Mouse (Mus musculus) megakaryocyte-erythroid progenitor cell, adult 5-6 weeks (primary cell): ENCODE results near the gene Tnfsf9. TPM values are rescaled to one million over a fixed set of nuclear protein-coding genes. Genes with fewer than 3 reads are reported as not detected.
A peak's percentile ranks its signal among the peaks of the same experiment; 100 is the strongest.

Source experiments
- ATAC-seq: replicated peaks from 2 replicates; pipeline ENCODE4 v1.8.0; 2016; ENCODE audit warnings: mild to moderate bottlenecking, inconsistent platforms; ENCODE audit not compliant: severe bottlenecking, poor library complexity, low FRiP score, low TSS enrichment
- total RNA-seq, 2 experiments: library from RNA; stranded (forward) in 1 of 2; stranded (reverse) in 1 of 2; fragments of 200-1000, 215-1000 nt in 1 of 2; fragments of >200 nt in 1 of 2; fragmentation: Nextera tagmentation in 1 of 2; gene quantifications; 2 replicates each; pipeline ENCODE4 v1.2.3; 2014 to 2017

The Tnfsf9 gene
- total RNA-seq, 2 experiments from 2014 or later, result not detected

GRCm38 (mm10) chr17:57087049-57087832 lies 17.9 kb upstream of the Tnfsf9 start, which contains the start of gene Tubb4a:
TSS of gene Tubb4a (minus strand) at chr17:57087782.
- no peak for ATAC-seq

DNA sequence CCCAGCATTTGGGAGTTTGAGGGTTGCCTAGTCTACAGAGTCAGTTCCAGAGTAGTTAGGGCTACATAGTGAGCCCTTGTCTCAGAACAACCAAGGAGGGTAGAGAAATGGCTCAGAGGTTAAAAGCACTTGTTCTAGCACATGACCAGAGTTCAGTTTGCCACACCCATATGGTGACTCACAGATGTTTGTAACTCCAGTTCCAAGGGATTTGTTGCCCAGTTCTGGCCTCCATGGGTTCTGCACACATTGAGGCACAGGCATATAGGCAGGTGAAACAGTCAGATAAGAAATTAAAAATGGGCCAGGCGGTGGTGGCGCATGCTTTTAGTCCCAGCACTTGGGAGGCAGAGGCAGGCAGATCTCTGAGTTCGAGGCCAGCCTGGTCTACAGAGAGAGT lies 10.9 kb upstream of the Tnfsf9 start:
- ATAC-seq, result peak; percentile 59

- ATAC-seq, result peak; percentile 49
Observed at GRCm38 (mm10) chr17:57095855-57096622, 9.1 kb upstream of the Tnfsf9 start.

- ATAC-seq, result peak; percentile 71
Observed at GRCm38 (mm10) chr17:57096623-57096920, 8.6 kb upstream of the Tnfsf9 start.

DNA sequence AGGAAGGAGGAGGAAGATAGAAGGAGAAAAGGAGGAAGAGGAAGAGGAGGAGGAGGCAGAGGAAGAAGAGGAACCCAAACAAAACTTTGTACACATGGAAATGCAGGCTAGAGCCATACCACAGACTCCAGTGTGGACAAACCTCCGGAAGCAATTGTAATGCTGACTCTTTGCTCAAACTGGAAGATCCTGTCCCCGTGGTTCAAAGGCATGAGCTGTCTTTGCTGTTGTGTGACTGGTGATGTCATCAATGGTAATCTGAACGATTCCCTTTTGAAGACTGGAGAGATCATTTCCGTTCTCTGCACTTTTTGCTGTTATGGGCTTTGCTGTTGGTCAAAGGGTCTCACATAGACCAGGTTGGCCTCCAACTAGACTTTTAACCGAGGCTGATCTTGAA lies 6.8 kb upstream of the Tnfsf9 start:
- no peak for ATAC-seq

DNA sequence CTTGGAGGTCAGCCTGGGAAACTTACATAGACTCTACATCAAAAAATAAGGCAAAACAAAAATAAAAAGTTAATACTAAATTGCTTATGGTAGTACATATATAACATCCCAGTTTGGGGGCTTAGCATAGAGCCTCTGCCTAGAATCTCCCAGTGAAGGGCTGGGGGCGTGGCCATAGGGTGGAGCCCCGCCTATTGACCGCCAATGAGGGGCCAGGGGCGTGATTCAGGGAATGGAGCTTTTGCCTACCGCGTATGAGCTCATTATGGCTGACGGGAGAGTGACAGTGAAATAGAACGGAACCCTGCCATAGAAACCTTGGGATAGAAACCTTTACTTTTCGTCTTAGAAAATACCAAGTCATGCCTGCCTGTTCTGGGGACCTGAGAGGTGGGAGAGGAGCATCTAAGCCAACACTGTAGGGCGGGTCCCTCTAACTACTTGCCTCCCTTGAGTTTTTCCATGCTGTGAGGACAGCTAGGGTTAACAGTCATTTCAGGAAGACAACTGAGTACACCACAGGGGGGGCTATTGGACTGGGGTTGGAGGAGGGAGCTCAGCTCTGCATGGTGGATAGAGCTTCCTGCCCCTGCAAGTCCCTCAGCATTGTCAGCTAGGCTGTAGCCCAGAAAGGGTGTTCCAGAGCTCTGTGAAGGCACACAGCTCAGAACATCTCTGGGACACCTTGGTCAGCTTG lies 5.3 kb upstream of the Tnfsf9 start:
- ATAC-seq, result peak; percentile 50; the same call in 1 of the 2 replicates

- no peak for ATAC-seq
Observed at GRCm38 (mm10) chr17:57102276-57102675, 2.8 kb upstream of the Tnfsf9 start.

- no peak for ATAC-seq
Observed at GRCm38 (mm10) chr17:57104496-57104895, 629 bp upstream of the Tnfsf9 start.

GRCm38 (mm10) chr17:57106035-57106368 lies 877 bp downstream of the Tnfsf9 start:
- ATAC-seq, result no peak

DNA sequence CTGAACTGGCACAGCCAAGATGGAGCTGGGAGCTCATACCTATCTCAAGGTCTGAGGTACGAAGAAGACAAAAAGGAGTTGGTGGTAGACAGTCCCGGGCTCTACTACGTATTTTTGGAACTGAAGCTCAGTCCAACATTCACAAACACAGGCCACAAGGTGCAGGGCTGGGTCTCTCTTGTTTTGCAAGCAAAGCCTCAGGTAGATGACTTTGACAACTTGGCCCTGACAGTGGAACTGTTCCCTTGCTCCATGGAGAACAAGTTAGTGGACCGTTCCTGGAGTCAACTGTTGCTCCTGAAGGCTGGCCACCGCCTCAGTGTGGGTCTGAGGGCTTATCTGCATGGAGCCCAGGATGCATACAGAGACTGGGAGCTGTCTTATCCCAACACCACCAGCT lies 1.9 kb downstream of the Tnfsf9 start:
- ATAC-seq, result no peak

- ATAC-seq, result no peak
Observed at GRCm38 (mm10) chr17:57108040-57108665, 3.0 kb downstream of the Tnfsf9 start.

GRCm38 (mm10) chr17:57108666-57109171 lies 3.6 kb downstream of the Tnfsf9 start:
- ATAC-seq, result no peak

DNA sequence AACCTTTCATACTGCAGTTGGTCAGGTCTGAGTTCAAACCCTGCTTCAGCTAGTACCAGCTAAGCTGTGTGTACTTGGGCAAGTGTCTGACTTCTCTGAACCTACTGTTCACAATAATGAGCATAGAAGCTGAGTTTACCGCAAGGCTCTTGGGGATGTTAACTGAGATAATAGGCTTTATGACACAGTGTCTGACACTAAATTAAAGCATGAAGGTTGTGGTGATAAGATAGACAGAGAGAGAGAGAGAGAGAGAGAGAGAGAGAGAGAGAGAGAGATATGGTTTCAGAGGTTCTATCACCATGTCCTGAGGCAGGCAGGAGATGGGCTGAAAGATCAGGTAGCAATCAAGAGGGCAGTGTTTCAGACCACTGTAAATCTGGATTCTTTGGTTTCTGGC lies 4.9 kb downstream of the Tnfsf9 start:
- ATAC-seq, result no peak

- no peak for ATAC-seq
Observed at GRCm38 (mm10) chr17:57112768-57113474, 7.8 kb downstream of the Tnfsf9 start.

DNA sequence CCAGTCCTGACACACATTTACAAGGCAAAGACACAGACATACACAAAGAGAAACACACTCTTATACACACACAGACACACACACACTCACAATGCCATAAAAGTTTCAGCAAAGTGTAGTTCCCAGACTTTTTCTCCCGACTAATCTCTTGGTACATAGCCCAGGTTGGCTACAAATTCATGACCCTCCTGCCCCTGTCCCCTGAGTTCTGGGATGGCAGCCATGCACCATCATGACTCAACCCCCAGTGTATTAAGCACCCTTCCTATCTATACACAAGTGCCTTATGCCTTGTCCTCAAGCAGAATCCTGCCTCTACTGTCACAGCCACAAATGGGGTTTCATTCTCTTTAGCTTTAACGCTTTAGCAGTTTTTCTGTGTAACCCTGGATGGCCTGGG lies 11.7 kb downstream of the Tnfsf9 start:
- ATAC-seq, result no peak

DNA sequence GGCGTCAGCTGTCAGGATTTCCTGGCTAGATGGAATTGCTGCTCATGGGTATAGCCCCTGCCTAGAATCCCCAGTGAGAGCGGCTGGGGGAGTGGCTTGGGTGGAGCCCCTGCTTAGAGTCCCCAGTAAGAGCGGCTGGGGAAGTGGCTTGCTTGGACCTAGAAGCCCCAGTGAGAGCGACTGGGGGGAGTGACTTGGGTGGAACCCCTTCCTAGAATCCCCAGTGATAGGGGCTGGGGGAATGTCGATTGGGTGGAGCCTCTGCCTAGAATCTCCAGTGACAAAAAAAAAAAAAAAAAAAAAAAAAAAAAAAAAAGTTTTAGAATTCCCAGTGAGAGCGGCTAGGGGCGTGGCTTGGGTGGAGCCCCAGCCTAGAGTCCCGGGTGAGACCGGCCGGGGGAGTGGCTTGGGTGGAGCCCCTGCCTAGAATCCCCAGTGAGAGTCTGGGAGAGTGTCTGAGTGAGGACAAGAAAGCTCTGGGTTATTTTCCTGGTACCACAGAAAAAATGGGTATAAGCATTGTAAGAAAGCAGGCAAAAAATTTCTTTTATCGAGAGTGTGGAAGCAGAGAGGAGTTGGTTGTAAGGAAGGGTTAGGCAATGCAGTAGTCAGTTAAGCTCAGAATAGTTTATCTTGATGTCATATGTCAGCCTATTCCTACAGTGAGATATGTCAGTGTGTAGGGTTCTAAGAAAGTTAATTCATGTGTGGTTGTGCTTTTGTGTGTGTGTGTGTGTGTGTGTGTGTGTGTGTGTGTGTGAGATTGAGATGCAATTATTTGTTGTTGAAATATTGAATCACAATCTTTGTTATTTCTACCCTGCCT lies 13.6 kb downstream of the Tnfsf9 start:
- peak; percentile 93 for ATAC-seq

DNA sequence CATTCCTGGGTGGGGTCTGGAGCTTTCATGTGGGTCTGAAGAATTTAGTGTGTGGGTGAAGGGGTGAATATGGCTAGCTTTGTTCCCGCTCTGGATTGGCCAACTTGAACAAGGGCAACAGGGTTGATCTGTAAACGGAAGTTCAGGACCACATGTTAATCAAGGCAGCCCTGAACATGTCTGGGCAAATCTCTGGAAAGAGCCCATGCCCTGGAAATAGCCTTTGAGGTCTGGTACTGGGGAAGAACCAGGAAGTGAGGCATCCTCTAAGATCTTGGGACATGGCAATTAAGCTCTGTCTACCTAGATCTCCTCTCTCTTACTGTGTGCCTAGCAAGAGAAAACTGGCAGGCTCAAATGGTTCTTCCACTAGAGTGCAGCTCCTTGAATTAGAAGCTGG lies 16.7 kb downstream of the Tnfsf9 start:
- no peak for ATAC-seq
